Mouse (Mus musculus) adrenal gland, adult 2 months (tissue): Measurements from ENCODE around the gene Eif4e1b. TPM values are rescaled to one million over a fixed set of nuclear protein-coding genes. Genes with fewer than 3 reads are reported as not detected.
"Not testable (repeated sequence)": the region's sequence is repeated elsewhere in the genome, so short reads cannot be mapped to it uniquely, and the experiment has no call there.

ENCODE experiments used
- DNase-seq: peaks from one replicate; pipeline ENCODE4 v3.0.0; 2021
- polyA plus RNA-seq: library from polyadenylated mRNA; depleted of rRNA; stranded (reverse); fragments of >200 nt; gene quantifications from 2 replicates; pipeline ENCODE4 v1.2.3, GENCODE M21; 2012
- total RNA-seq, 2 experiments: library from RNA; stranded (reverse); gene quantifications; 2 replicates each; pipeline ENCODE4 v1.2.3; 2021

The Eif4e1b gene
- total and polyA plus RNA-seq, 3 experiments = not detected

DNA sequence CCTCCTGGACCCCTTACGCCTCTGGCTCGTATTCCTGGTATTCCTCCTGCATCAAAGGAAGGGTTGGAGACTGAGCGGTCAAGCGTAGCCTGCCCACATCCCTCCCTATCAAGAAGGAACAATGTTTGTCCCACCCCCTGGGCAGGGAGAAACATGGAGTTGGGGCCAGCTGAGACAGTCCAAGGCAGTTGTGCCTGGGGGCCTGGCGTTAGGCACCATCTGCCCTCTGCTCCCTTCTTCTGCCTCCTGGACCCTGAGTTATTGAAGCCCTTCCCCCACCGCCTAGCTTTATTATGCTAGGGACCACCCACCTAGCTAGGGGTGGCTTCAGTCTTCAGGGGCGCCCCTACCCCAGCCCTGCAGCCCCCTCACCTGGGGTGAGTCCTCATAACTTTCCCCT, 24.3 kb upstream of the Eif4e1b start:
- no peak for DNase-seq

DNA sequence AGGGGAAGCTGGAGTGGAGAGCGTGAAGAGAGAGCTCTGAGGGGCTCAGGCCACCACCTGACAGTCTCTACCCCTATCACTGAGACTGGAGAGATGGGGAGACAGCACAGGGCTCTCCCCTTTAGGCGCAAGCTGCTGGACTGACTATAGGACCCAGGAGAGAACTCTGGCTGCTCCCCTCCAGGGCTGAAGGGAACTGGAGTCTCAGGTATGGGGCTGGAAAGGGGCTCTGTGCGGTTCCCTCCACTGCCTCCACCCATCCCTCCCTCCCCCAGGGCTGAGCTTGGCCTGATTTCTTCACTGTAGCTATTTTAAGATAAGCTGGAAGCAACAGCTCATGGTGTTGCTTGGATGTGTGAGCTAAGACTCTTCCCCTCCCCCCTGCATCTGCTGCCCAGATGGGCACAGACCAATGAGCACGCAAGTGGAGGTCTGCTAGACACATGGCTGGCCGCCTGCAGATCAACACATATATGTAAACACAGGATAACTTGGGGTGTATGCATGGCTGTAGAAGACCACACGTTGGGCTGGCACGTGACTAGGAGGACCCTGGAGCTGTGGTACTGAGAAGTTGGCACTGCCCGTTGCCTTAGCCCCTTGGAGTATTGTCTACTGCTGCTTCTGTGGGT, 23.5 kb upstream of the Eif4e1b start:
- DNase-seq = no peak

DNA sequence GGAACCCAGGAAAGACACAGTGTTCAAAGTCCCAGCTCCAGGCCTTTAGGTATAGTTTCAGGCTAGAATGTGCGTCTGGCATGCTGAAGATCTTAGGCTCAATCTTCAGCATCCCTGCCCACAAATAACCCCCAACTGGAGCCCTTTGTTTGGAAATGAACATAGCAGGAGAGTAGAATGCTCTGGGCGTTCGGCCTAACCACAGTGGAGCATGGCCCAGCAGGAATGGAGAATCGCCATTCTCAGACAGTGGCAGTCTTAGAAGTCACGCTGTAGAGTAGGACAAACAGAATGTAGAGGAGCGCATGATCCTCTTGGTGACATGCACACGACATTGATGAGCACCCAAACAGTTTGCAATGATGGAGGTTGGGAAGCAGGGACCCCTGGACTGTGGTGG, 22.9 kb upstream of the Eif4e1b start:
- DNase-seq = no peak

DNA sequence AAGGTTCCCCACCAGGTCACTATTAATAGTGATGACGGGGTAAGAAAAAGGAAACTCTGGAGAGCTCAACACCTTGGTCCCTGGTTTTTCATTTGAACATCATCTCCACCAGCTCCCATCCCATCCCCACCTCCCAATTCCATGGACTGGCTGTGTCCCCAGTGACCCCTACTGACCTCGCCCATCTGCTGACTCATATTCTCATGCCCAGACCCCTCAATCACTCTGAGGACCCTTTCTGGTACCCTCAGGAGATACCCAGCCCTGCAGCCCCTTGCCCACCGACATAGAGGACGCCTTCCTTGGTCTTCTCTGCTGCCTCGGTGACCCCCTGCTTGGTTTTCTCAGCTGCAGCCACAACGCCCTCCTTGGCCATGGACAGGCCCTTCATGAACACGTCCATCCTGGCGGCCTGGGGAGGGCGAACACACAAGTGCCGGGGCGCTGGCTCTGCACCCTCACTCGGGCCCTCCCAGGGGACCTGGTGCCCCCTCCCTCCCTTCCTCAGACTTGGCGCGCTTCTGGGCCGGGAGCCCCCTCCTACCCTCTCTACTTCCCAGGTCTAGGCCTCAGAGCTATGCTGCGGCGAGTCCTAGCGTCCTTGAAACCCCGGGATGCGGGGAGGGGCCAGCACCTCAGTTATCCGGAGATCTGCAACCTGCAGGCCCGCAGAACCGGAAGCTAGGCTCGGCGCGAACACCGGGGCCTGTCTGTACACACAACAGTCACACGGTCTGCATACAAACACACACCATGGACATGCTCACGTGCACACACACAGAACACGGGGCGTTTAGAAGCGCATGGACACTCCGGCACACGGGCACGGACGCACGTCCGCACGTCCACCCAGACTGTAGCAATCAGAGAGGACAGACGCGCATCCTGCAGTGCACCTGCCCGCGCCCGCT, 18.3 kb upstream of the Eif4e1b start:
- DNase-seq = no peak

DNA sequence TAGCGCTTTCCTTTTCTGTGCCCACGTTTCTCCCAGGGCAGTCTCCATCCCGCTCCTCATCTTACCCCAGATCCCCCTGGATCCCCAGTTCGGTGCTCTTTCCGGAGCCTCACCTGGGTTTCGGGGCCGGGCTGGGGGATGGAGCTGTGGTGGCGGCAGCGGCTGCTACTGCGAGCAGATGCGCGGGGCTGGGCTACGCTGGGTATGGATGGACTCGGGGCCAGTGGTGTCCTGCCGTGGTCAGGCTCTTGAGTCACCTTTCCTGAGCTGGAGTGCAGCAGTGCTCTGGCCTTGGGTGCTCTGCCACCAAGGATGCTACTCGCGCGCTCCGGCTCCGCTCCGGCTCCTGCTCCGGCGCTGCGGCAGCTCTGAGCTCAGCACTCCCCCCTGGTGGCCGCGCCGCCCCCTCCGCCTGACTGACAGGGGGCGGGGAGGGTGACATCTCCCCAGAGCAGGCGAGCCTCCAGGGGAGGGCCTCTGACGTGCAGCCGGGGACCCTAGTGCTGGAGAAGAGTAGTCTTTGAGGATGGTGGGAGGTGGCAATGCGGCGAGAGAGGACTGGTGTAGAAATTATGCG, 17.5 kb upstream of the Eif4e1b start, which contains the start of gene Sncb:
Sncb (minus strand) TSS at position 404 of the 577 bp plus-strand sequence.
- DNase-seq = peak; percentile 79

DNA sequence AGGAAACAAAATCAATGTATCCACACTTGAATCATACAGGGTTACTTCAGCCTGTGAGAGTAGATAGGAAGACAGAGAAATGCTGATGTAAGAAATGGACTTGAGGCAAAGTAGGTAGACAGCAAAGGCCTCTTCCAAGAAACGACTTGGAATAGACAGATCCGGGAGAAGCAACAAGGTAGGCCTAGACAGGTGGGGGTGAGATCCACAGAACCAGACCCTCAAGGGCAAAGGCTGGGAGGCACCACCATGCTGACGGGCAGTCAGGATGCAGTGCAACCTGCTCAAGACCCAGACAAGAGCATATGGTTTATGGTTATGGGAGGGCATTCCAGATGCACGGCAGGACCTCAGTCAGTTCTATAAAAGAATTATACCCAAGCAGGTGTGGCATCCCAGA, 16.8 kb upstream of the Eif4e1b start:
- no peak for DNase-seq

DNA sequence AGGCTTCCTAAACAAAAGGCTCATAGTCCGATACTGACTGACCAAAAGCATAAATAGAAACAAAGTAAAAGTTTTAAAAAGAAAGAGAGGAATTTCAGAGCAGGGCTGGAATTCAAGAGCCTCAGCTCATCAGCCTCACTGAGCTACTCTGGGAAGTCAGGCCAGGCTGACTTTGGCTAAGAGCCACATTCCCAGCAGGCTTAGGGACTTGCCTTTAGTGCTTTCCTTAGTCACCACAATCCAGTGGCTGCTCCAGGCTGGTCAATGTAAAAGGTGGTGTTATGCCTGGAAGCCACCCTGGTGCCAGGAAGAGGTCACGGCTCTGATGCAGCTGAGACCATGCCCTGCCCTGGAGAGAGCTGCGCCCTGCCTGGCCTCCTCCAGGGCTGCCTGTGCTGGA, 3.2 kb upstream of the Eif4e1b start:
- peak; percentile 45 for DNase-seq

DNA sequence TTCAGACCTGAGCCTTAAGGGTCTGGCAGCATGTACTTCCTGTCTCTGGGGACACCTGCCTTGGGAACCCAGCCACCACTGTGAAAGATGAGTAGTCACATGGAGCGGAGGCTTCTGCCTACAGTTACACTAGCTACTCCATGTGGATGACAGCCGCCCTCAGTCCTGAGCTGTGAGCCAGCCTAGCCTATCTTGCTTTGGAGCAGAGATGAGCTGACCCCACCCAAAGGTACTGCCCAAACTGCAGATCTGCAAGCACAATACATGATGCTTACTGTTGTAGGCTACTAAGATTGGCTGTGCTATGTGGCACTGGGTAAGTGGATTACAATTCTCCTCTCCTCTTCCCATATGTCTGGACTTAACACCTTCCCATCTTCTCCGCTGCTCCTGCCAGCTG, 2.7 kb upstream of the Eif4e1b start:
- DNase-seq = no peak

DNA sequence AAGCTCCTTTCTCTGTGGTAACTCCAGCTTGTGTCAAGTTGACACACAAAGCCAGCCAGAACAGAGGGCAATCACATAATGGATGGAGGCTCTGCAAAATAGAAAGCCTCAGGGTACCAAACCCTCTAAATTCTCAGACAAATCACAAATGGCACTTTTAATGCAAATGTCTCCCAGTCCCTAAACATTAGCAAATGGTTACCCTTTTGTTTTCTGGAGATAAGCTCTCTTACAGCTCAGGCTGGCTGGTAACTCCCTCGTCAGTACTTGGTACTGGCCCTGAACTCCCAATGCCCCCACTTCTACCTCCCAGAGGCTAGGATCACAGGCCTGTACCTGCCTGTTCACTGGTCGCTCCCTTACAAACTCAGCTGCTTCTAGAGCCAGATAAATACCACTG, 563 bp upstream of the Eif4e1b start:
- DNase-seq = no peak

DNA sequence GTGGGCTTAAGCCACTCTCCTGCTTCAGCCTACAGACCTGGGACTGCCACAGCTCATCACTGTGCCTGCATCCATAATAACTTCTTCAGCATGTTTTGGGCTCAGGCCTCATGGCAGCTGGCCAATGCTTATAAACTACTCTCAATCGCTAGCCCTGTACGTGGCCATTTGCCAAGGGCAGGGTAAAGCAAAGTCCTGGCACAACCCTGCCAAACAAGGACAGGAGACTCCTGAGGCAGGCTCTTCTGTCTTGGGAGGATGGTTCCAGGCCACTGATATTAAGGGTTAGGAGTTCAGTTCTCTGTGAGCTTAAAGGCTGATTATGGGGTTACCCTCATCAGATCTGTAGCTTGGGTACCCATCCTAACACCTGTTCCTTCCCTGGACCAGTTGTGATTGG, 3.8 kb downstream of the Eif4e1b start:
- not testable (repeated sequence) for DNase-seq

DNA sequence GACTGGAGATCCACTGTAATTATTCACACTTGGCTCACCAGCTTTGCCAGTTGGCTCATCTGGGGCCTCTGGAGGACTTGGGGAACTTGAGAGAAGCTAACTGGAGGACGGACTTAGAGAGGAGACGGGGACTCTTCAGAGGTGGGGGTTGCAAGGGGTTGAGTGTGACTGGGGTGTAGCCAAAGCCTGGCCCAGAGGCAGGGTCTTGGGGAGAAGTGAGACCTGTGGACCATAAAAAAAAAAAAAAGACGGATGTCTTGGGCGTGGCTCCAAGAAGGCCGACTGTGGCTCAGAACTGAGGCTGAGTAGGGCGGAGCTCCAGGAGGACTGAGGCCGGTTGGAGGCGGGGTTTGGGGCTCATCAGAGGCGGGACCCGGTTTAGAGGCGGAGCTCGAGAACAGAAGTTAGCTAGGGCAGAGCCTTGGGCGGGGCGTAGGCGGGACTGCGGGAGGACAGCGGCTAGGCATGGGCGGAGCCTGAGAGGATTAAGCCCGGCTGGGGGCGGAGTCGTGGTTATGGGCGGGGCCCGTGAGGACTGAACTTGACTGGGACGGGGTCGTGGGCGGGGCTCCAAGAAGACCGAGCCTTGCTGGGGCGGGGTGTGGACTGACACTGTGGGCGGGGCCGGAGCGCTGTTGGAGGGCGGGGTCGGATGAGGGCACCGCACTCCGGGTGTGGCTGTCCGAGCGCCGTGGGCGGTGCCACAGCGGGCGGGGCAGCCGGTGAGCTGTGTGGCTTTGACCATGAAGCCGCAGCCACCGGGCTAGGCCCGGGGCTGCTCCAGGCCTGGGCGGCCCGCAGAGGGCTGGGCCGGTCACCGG, 5.2 kb downstream of the Eif4e1b start, which contains the start of gene Tspan17:
Tspan17 (plus strand) TSS at position 638 of the 821 bp plus-strand sequence.
- peak; percentile 99 for DNase-seq

DNA sequence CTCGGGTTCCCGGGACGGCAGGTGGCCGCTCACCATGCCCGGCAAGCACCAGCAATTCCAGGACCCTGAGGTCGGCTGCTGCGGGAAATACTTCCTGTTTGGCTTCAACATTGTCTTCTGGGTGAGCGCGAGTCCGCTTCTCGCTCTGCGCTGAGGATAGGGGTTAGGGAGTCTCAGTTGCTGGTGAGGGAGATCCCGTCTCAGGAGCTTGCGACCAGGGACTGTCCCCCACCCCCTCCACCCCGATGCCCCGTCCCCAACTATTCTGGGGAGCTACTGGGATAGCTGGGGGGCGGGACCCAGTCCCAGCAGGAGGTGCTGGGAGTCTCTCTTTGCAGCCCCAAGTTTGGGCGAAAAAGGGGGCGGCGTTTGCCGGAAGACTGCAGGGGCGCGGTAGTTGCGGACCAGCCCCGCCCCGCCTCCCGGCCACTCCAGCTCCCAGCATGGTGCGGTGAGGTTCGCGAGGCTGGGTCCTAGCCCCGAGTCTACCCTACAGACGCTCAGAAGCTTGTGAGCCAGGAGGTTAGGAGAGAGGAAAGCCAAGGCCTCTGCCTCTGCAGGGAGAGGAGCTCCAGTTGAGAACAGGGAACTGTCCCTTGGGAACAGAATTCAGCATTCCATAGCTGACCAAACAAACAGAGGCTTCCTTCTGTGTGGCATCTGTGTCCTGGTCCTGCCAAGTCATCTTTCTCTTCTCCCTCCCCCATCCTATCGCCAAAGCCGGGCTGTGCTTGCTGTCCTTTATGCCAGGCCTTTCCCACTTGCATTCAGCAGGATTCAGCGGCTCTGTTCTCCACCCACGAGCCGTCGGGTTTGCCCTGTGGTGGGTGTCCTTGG, 6.0 kb downstream of the Eif4e1b start:
- peak; percentile 72 for DNase-seq

DNA sequence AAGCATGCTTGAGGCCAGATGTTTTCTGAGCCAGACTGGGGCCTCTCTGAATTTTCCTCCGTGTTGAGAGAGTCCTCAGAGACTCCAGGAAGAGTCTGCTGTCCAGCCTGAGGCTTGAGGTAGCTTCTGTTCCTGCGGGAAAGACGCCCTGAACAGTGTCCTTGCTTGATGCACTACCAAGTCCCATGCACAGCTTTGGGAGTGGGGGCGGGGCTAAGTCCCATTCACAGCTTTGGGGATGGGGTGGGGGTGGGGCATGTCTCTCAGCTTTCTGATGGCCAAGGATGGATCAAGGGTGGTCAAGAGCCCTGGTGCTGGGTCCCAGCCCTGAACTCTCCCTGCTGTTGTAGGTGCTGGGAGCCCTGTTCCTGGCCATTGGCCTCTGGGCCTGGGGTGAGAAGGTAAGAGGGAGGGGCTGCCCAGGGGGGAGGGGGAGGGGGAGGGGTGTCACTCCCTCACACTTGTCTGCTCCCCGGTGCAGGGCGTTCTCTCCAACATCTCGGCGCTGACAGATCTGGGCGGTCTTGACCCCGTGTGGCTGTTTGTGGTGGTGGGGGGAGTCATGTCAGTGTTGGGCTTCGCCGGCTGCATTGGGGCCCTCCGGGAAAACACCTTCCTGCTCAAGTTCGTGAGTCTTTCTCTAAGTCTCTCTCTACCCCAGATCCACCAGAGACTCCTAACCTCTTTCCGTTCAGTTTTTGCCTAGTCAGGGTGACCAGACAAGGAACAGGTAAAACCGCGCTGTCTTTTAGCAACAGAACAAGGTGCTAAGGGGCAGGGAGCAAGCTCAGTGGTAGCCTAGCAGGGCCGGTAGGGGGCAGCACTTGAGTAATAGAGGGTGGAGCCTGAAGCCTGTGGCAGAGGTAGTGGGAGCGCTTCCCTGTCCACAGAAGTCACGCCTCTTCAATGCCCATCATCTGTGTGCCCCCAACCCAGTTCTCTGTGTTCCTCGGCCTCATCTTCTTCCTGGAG, 8.7 kb downstream of the Eif4e1b start:
- no peak for DNase-seq

DNA sequence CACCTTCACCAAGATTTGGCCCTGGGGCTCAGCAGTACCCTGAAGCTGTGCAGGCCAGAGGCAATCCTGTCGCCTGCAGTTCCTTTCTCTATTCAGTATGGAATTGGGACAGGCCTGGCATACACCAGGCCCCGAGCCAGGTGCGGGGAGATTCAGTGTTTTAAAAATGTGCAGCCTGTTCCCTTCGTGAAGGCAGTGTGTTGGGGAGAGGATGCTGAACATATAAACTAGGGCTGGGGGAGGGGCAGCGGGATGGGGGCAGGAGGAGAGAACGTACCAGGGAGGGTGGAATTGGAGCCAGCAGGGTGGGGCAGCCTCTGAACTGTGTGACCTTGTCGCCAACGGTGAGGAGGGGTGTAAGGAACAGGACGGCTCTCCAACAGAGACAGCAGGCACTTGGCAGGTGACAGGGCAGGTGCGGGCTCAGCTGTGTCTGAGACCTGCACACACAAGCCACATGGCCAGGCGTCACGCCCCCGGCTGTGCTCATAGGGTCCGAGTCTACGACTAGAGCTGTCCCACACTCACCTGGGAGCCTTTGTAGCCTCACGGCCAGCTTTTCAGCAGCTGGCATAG, 10.3 kb downstream of the Eif4e1b start:
- DNase-seq = no peak

DNA sequence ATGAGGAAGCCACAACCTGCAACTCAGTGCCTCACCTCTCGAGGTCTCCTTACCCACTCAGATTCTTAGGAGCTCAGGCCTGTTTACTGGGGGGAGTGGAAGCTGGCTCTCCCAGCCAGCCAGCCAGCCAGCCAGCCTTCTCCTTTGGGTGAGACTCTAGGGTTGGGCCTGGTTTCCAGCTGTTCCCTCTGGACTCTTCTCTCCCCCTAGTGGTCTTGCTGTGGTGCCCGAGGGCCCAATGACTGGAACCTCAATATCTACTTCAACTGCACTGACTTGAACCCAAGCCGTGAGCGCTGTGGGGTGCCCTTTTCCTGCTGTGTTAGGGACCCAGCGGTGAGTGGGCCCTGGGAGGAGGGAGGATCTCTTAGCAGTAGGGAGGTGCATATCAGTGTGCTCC, 11.0 kb downstream of the Eif4e1b start:
- no peak for DNase-seq

DNA sequence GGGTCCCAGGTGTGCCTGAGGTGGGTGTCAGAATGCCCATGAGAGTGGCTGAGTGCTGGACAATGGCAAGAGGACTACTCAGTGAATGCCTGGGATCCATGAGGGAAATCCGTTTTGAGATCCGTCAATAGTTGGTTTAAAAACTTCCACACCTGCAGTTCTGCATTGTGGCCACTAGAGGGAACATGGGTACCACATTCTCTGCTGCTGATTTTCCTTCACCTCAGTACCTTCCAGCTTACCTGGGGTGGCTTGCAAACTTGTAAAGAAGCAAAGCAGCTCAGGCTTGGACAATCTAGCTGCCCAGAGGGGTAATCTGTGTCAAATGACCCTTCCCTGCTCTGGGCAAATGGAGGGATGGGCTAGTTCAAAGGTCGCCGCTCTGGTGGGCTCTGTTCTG, 13.6 kb downstream of the Eif4e1b start:
- no peak for DNase-seq

DNA sequence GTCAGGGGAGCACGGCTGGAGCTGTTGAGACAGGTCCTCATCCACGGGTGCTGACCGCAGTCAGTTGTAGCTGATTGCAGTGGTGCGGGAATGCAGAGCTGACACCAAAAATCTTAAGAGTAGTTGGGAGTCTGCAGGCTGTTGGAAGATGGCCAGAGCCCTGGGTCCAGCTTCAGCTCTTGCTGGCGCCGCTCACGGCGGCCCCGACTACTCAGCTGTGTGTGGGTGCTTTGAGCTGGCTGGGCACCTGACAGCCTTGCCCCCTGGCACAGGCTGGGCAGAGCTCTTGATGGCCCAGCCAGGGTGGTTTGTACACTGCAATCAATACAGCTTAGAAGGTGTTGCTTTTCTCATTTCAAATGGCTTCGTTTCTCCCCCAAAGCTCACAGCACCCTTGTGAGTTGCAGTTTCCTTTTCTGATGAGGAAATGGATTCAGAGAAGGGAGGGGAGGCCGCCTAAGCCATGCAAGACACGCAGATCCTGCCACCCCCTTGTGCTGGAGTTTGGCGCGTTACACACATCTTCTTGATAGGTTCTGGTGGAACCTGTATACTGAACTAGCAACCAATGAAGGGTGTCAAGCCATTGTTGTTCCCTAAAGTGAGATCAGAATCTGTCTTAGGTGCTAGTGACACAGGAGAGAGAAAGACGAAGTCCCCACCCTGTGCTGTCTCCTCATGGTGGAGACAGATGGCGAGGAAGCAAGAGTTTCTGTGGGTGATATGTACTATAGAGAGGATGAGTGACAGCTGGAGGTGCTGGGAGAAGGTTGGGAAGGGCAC, 14.3 kb downstream of the Eif4e1b start:
- no peak for DNase-seq

DNA sequence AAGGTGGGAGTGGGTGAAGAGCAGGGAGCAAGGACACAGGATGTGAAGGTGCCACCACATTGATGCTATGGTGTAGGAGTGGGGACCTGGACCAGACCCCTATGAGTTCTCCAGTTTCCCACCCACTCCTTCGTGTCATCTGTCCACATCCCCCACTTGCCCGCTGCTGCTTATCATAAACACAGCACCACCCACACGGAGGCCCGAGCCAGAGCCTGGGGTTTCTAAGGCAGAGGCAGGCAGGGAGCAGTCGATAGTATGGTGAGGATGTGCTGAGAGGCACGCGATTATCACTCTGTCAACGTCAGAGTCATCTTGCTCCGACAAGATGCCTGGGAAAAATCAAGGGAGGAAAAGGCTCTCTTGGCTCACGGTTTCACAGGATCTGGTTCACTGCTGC, 14.9 kb downstream of the Eif4e1b start:
- DNase-seq = no peak

DNA sequence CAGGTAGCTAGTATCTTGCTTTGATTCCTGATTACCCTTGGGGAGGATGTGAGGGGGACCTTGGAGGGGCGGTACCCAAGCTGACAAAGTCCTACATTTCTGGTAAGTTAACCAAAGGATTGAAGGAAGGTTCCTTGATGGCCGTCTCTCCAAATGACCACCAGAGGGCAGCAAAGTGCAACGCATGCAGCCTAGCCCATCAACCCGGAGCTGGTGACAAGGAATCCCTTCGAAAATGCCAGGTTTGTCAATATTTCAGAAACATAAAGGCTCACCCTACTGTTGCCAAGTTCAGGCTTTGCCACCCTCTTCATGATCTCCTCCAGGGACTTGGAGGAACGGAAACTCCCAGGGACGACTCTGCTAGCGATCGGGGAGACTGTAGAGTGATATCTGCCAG, 15.9 kb downstream of the Eif4e1b start:
- DNase-seq = peak; percentile 73
